Comparison of ENCODE assay signal across 8 mouse cellular contexts in genomic region chr1:72854337-72855237, GRCm38 (mm10). TPM values are rescaled to one million over a fixed set of nuclear protein-coding genes. Genes with fewer than 3 reads are reported as not detected.
DNase-seq lines count a peak whose midpoint lies in the region; ATAC-seq and TF ChIP-seq lines count a peak whose summit lies in the region.

No protein-coding gene starts in this region.

- DNase-seq in kidney, adult 2 months, result peak; percentile 60
- peak; percentile 31 for DNase-seq in c-Kit-positive CD71-positive TER-119-negative erythroid progenitor cells, embryonic 14.5 days (ENCODE audit: low read depth)
- peak; percentile 75 for DNase-seq in forelimb bud, embryonic 11.5 days (ENCODE audit: low read depth, low spot score)
- DNase-seq in limb, embryonic 10.5 days (ENCODE audit: low spot score), result peak; percentile 76
- peak; percentile 29 for DNase-seq in naive thymus-derived CD4-positive, alpha-beta T cell, adult 2 months (ENCODE audit: low read depth)
- no peak for DNase-seq in gastrocnemius, postnatal 36 days

- H3K27ac ChIP-seq in kidney, adult 2 months (ENCODE audit: insufficient read depth, low read depth, low read length), result no peak overlapping the region
- no peak overlapping the region for H3K27ac ChIP-seq in kidney, embryonic 16.5 days (ENCODE audit: low read length)
- H3K27ac ChIP-seq in limb, embryonic 10.5 days, result 0 out of 2 replicates have a peak overlapping the region, but pooled peaks have one; percentile 22

- no peak for TF ChIP-seq POLR2A in kidney, adult 2 months (IDR thresholded peaks at IDR 0.05; ENCODE audit: low read depth, low read length)

- H3K4me2 ChIP-seq in kidney, embryonic 16.5 days (replicated peaks; ENCODE audit: low read depth, low read length), result no peak overlapping the region

- no peaks in the 10 kb centered on the region for H3K9me3 ChIP-seq in kidney, embryonic 16.5 days (ENCODE audit: low read length)
- no peaks in the 10 kb centered on the region for H3K9me3 ChIP-seq in E14TG2a.4 (ENCODE audit: low read length)
- no peaks in the 10 kb centered on the region for H3K9me3 ChIP-seq in limb, embryonic 10.5 days (replicated peaks)

- no peak for ATAC-seq in kidney, embryonic 16.5 days (ENCODE audit: low FRiP score, low TSS enrichment)

- 55% methylated on average over 10 of the region's 10 CpGs for WGBS in kidney, adult 2 months
- WGBS in kidney, embryonic 16.5 days, result 58% methylated on average over 10 of the region's 10 CpGs
- 62% methylated on average over 10 of the region's 10 CpGs for WGBS in limb, embryonic 10.5 days

- intact Hi-C loops in gastrocnemius, postnatal 36 days (cut with DNase I), result loop anchor here (1.0 to 10.0 kb wide), 2 partner anchors 135 to 540 kb away; no protein-coding TSS in a partner anchor

- H3K36me3 ChIP-seq in kidney, adult 2 months (ENCODE audit: control insufficient read depth, insufficient read depth, low read length), result no peaks in the 10 kb centered on the region; the same call in 1 of the 2 replicates
- peaks cover 10% of the 10 kb centered on the region; the same call in 1 of the 2 replicates for H3K36me3 ChIP-seq in kidney, embryonic 16.5 days (ENCODE audit: insufficient read depth, low read length)
- peaks cover 42% of the 10 kb centered on the region for H3K36me3 ChIP-seq in E14TG2a.4 (ENCODE audit: insufficient read depth, low read length)
- peaks cover 33% of the 10 kb centered on the region for H3K36me3 ChIP-seq in limb, embryonic 10.5 days

- no peaks in the 10 kb centered on the region for H3K27me3 ChIP-seq in kidney, adult 2 months (replicated peaks; ENCODE audit: control insufficient read depth, insufficient read depth, low read length)
- no peaks in the 10 kb centered on the region for H3K27me3 ChIP-seq in kidney, embryonic 16.5 days (ENCODE audit: insufficient read depth, low read length)
- H3K27me3 ChIP-seq in E14TG2a.4 (ENCODE audit: insufficient read depth, low read length), result peaks cover 9% of the 10 kb centered on the region
- H3K27me3 ChIP-seq in limb, embryonic 10.5 days (ENCODE audit: low read depth, poor library complexity, severe bottlenecking), result no peaks in the 10 kb centered on the region

- no peak overlapping the region for H3K9ac ChIP-seq in kidney, embryonic 16.5 days (replicated peaks; ENCODE audit: low read length)

- no peak overlapping the region for H3K4me3 ChIP-seq in kidney, adult 2 months (ENCODE audit: insufficient read depth, low read depth, low read length)
- no peak overlapping the region for H3K4me3 ChIP-seq in kidney, embryonic 16.5 days (ENCODE audit: low read length)
- 0 out of 2 replicates have a peak overlapping the region, but pooled peaks have one; percentile 8 for H3K4me3 ChIP-seq in E14TG2a.4 (replicated peaks; ENCODE audit: low read length)
- no peak overlapping the region for H3K4me3 ChIP-seq in limb, embryonic 10.5 days

- H3K4me1 ChIP-seq in kidney, adult 2 months (ENCODE audit: control insufficient read depth, insufficient read depth, low read length), result no peaks in the 10 kb centered on the region
- H3K4me1 ChIP-seq in kidney, embryonic 16.5 days (ENCODE audit: insufficient read depth, low read length), result no peaks in the 10 kb centered on the region
- peaks cover 32% of the 10 kb centered on the region for H3K4me1 ChIP-seq in E14TG2a.4 (replicated peaks; ENCODE audit: low read depth, low read length)
- no peaks in the 10 kb centered on the region; the same call in 1 of the 2 replicates for H3K4me1 ChIP-seq in limb, embryonic 10.5 days

- peak; percentile 97 for TF ChIP-seq CTCF in kidney, adult 2 months (conservative IDR thresholded peaks at IDR 0.05; ENCODE audit: insufficient read depth, insufficient read length, low read depth, low read length)
- TF ChIP-seq CTCF in E14TG2a.4 (conservative IDR thresholded peaks at IDR 0.05; ENCODE audit: low read length), result peak; percentile 96

RNA-seq across cellular contexts. Expression of gene Igfbp5, which starts 20.1 kb away (rescaled TPM):
- polyA plus RNA-seq in kidney, adult 2 months (2012; rRNA removed), result 229 and 273 TPM in 2 replicates
- polyA plus RNA-seq in kidney, embryonic 16.5 days (2015; fragmentation: Nextera tagmentation; extraction: Ambion mirVana), result 89.0 and 104 TPM in 2 replicates
- polyA plus RNA-seq in limb, embryonic 10.5 days (2016; fragmentation: Nextera tagmentation; extraction: Ambion mirVana), result 44.4 and 55.4 TPM in 2 replicates
- total RNA-seq in gastrocnemius, postnatal 36 days (2021), result 100 to 1,000 TPM; 159 to 169 TPM

RNA-seq across cellular contexts. Expression of gene Igfbp2, which starts 30.3 kb away (rescaled TPM):
- 12.6 and 13.5 TPM in 2 replicates for polyA plus RNA-seq in kidney, adult 2 months (2012; rRNA removed)
- polyA plus RNA-seq in kidney, embryonic 16.5 days (2015; fragmentation: Nextera tagmentation; extraction: Ambion mirVana), result 144 and 152 TPM in 2 replicates
- polyA plus RNA-seq in limb, embryonic 10.5 days (2016; fragmentation: Nextera tagmentation; extraction: Ambion mirVana), result 198 and 264 TPM in 2 replicates
- total RNA-seq in gastrocnemius, postnatal 36 days (2021), result under 1 TPM; 0.38 to 0.64 TPM

Comparison
In these comparisons a context has a peak if more than half of its experiments do, and no peak if none do; other contexts are left out.
1. RNA of gene Igfbp2, which starts 30.3 kb away (polyA plus RNA-seq): 198 to 264 TPM in limb, embryonic 10.5 days and 144 to 152 TPM in kidney, embryonic 16.5 days; 12.6 to 13.5 TPM in kidney, adult 2 months; every median in the first group is over 10 times any median in the second.
2. DNase-seq: peak in kidney, adult 2 months (single experiment), c-Kit-positive CD71-positive TER-119-negative erythroid progenitor cells, embryonic 14.5 days (single experiment), forelimb bud, embryonic 11.5 days (single experiment), limb, embryonic 10.5 days (single experiment) and naive thymus-derived CD4-positive, alpha-beta T cell, adult 2 months (single experiment); none in gastrocnemius, postnatal 36 days (0 of 2).